Mouse (Mus musculus) limb, embryonic 11.5 days (tissue): ENCODE measurements around the gene Hspa12b. TPM values are rescaled to one million over a fixed set of nuclear protein-coding genes. Genes with fewer than 3 reads are reported as not detected.

Experiments
- ATAC-seq: fragments of 200-750 bp; cut with Nextera tagmentation; 2 replicates; pipeline ENCODE4 v1.8.0; 2017; ENCODE audit warnings: low read depth; ENCODE audit not compliant: insufficient number of reproducible peaks, low FRiP score, low TSS enrichment
- DNase-seq: peaks from one replicate; pipeline ENCODE4 v3.0.0-alpha.2; 2015; ENCODE audit warnings: low spot score
- H3K27ac ChIP-seq: fragments of 300-500 bp; sonication (generic); replicated peaks from 2 replicates; pipeline ENCODE4 v1.5.1; 2014; ENCODE audit warnings: low read depth, mild to moderate bottlenecking, low read length
- H3K27me3 ChIP-seq: fragments of 300-500 bp; sonication (generic); 2 replicates; pipeline ENCODE4 v1.6.1; 2014; ENCODE audit warnings: mild to moderate bottlenecking, low read length, mixed read lengths; ENCODE audit not compliant: control insufficient read depth, insufficient read depth
- H3K36me3 ChIP-seq: fragments of 300-500 bp; sonication (generic); 2 replicates; pipeline ENCODE4 v1.6.1; 2014; ENCODE audit warnings: mild to moderate bottlenecking, low read length, moderate library complexity, mixed read lengths; ENCODE audit not compliant: control insufficient read depth, insufficient read depth
- H3K4me1 ChIP-seq: fragments of 300-500 bp; sonication (generic); 2 replicates; pipeline ENCODE4 v1.6.1; 2014; ENCODE audit warnings: low read length, mixed read lengths; ENCODE audit not compliant: control insufficient read depth, insufficient read depth
- H3K4me2 ChIP-seq: fragments of 300-500 bp; sonication (generic); 2 replicates; pipeline ENCODE4 v1.6.1; 2014; ENCODE audit warnings: low read depth, mild to moderate bottlenecking, moderate library complexity; ENCODE audit not compliant: severe bottlenecking
- H3K4me3 ChIP-seq: fragments of 300-500 bp; sonication (generic); 2 replicates; pipeline ENCODE4 v1.5.1; 2014; ENCODE audit warnings: low read depth, low read length
- H3K9ac ChIP-seq: fragments of 300-500 bp; sonication (generic); 2 replicates; pipeline ENCODE4 v1.6.1; 2014; ENCODE audit warnings: mild to moderate bottlenecking, low read length
- H3K9me3 ChIP-seq: fragments of 300-500 bp; sonication (generic); 2 replicates; pipeline ENCODE4 v1.6.1; 2016; ENCODE audit warnings: low read length; ENCODE audit not compliant: control insufficient read depth
- WGBS: fragments of 180-500 bp; shearing (Covaris S2); extraction: QIAGEN DNeasy Blood & Tissue Kit; methylation state at CpG from one replicate; pipeline ENCODE4 v1.1.7; 2014; 5-methylcytosine and 5-hydroxymethylcytosine counted together
- polyA plus RNA-seq: library from polyadenylated mRNA; unstranded; fragments of >200 nt; fragmentation: Nextera tagmentation; extraction: Ambion mirVana; gene quantifications from 2 replicates; pipeline ENCODE4 v1.2.1, GENCODE M21; 2014

Hspa12b gene
- polyA plus RNA-seq, 1 experiment from 2014 or later = 12.7 TPM

GRCm38 (mm10) chr2:131163924-131164323 is 36.8 kb downstream of the Hspa12b start:
- no peak overlapping the region for H3K9ac ChIP-seq
- H3K9me3 ChIP-seq = no peaks in the 10 kb centered on the region; the same call in 1 of the 2 replicates
- DNase-seq = no peak
- no peak overlapping the region for H3K27ac ChIP-seq
- no peak overlapping the region for H3K4me2 ChIP-seq
- WGBS = 59% methylated on average over 7 of the region's 7 CpGs
- no peaks in the 10 kb centered on the region for H3K4me1 ChIP-seq
- no peaks in the 10 kb centered on the region for H3K36me3 ChIP-seq
- no peak for ATAC-seq
- no peak overlapping the region for H3K4me3 ChIP-seq
- no peaks in the 10 kb centered on the region for H3K27me3 ChIP-seq

GRCm38 (mm10) chr2:131166172-131166571 is 39.1 kb downstream of the Hspa12b start:
- Histone ChIP-seq H3K9ac (no peak overlapping the region), H3K27ac (no peak overlapping the region), H3K4me3 (no peak overlapping the region), H3K9me3 (no peaks in the 10 kb centered on the region; the same call in 1 of the 2 replicates), H3K27me3 (peaks cover 11% of the 10 kb centered on the region), H3K36me3 (no peaks in the 10 kb centered on the region), H3K4me1 (peaks cover 3% of the 10 kb centered on the region), H3K4me2 (no peak overlapping the region)
- DNase-seq (no peak), ATAC-seq (no peak)
- WGBS = 79% methylated on average over 2 of the region's 2 CpGs

- 85% methylated on average over 6 of the region's 6 CpGs for WGBS
Measured at GRCm38 (mm10) chr2:131167984-131168383, 40.9 kb downstream of the Hspa12b start.

GRCm38 (mm10) chr2:131168914-131169313 is 41.8 kb downstream of the Hspa12b start:
- H3K9me3 ChIP-seq = no peaks in the 10 kb centered on the region; the same call in 1 of the 2 replicates
- H3K27me3 ChIP-seq = peaks cover 36% of the 10 kb centered on the region
- H3K9ac ChIP-seq = no peak overlapping the region
- WGBS = 77% methylated on average over 1 of the region's 1 CpGs
- no peak for ATAC-seq
- peaks cover 7% of the 10 kb centered on the region for H3K4me1 ChIP-seq
- H3K27ac ChIP-seq = no peak overlapping the region
- no peak overlapping the region for H3K4me3 ChIP-seq
- H3K36me3 ChIP-seq = no peaks in the 10 kb centered on the region
- no peak for DNase-seq
- H3K4me2 ChIP-seq = no peak overlapping the region

More at GRCm38 (mm10) chr2:131167984-131168383, 40.9 kb downstream of the Hspa12b start:
- Histone ChIP-seq H3K27me3 (peaks cover 29% of the 10 kb centered on the region), H3K9ac (no peak overlapping the region), H3K4me1 (peaks cover 7% of the 10 kb centered on the region), H3K36me3 (no peaks in the 10 kb centered on the region), H3K9me3 (no peaks in the 10 kb centered on the region; the same call in 1 of the 2 replicates), H3K4me3 (no peak overlapping the region), H3K4me2 (no peak overlapping the region), H3K27ac (no peak overlapping the region)
- no peak for ATAC-seq
- no peak for DNase-seq

GRCm38 (mm10) chr2:131170936-131171335 is 43.9 kb downstream of the Hspa12b start:
- ATAC-seq (no peak), DNase-seq (no peak)
- H3K4me1 ChIP-seq = peaks cover 10% of the 10 kb centered on the region
- H3K4me3 ChIP-seq = peak overlapping the region; percentile 26
- 7% methylated on average over 9 of the region's 9 CpGs for WGBS
- peak overlapping the region; percentile 47 for H3K4me2 ChIP-seq
- H3K27ac ChIP-seq = no peak overlapping the region
- peaks cover 36% of the 10 kb centered on the region for H3K27me3 ChIP-seq
- no peaks in the 10 kb centered on the region for H3K9me3 ChIP-seq
- no peaks in the 10 kb centered on the region for H3K36me3 ChIP-seq
- no peak overlapping the region for H3K9ac ChIP-seq

GRCm38 (mm10) chr2:131171401-131172104 is 44.5 kb downstream of the Hspa12b start:
- H3K4me3 ChIP-seq = peak overlapping the region; percentile 26
- 2% methylated on average over 42 of the region's 43 CpGs for WGBS
- H3K27me3 ChIP-seq = peaks cover 36% of the 10 kb centered on the region
- H3K36me3 ChIP-seq = no peaks in the 10 kb centered on the region
- no peak overlapping the region for H3K9ac ChIP-seq
- H3K4me1 ChIP-seq = peaks cover 10% of the 10 kb centered on the region
- no peak for ATAC-seq
- no peaks in the 10 kb centered on the region for H3K9me3 ChIP-seq
- peak; percentile 54 for DNase-seq
- H3K27ac ChIP-seq = no peak overlapping the region
- H3K4me2 ChIP-seq = peak overlapping the region; percentile 47

GRCm38 (mm10) chr2:131172322-131172721 is 45.2 kb downstream of the Hspa12b start:
- WGBS = 35% methylated on average over 9 of the region's 9 CpGs
- H3K9ac ChIP-seq = no peak overlapping the region
- no peaks in the 10 kb centered on the region for H3K36me3 ChIP-seq
- no peak overlapping the region for H3K27ac ChIP-seq
- H3K4me1 ChIP-seq = peaks cover 12% of the 10 kb centered on the region
- peak; percentile 20 for DNase-seq
- H3K4me2 ChIP-seq = no peak overlapping the region
- H3K4me3 ChIP-seq = no peak overlapping the region
- H3K9me3 ChIP-seq = no peaks in the 10 kb centered on the region
- no peak for ATAC-seq
- H3K27me3 ChIP-seq = peaks cover 36% of the 10 kb centered on the region

- H3K27me3 ChIP-seq = peaks cover 36% of the 10 kb centered on the region
- peak; percentile 73 for DNase-seq
- H3K36me3 ChIP-seq = no peaks in the 10 kb centered on the region
- no peaks in the 10 kb centered on the region for H3K9me3 ChIP-seq
- H3K4me3 ChIP-seq = peak overlapping the region; percentile 20; the same call in 1 of the 2 replicates
- ATAC-seq = peak; percentile 24; the same call in 1 of the 2 replicates
- H3K4me1 ChIP-seq = peaks cover 31% of the 10 kb centered on the region
- no peak overlapping the region for H3K27ac ChIP-seq
- H3K4me2 ChIP-seq = peak overlapping the region; percentile 70
- no peak overlapping the region for H3K9ac ChIP-seq
- WGBS = 5% methylated on average over 11 of the region's 11 CpGs
Measured at GRCm38 (mm10) chr2:131174700-131175099, 47.6 kb downstream of the Hspa12b start.
